ENCODE assay signal across 15 mouse cellular contexts in genomic region chr5:103741443-103741842, GRCm38 (mm10). TPM values are rescaled to one million over a fixed set of nuclear protein-coding genes. Genes with fewer than 3 reads are reported as not detected.
DNase-seq lines count a peak whose midpoint lies in the region; ATAC-seq and TF ChIP-seq lines count a peak whose summit lies in the region.
"Had no signal": no experiment of that assay in that cellular context is flagged by ENCODE, and none has a peak within 500 bp of the region (broad histone marks: within the 10 kb centered on the region; RNA-seq: fewer than 3 reads in every experiment).

No protein-coding gene starts in this region.

- H3K36me3 ChIP-seq in kidney, postnatal 0 days (ENCODE audit: insufficient read depth, low read length) = no peaks in the 10 kb centered on the region
- no peaks in the 10 kb centered on the region for H3K36me3 ChIP-seq in stomach, postnatal 0 days (ENCODE audit: control insufficient read depth, insufficient read depth, low read length)
- H3K36me3 ChIP-seq: embryonic facial prominence, embryonic 15.5 days; forebrain, embryonic 12.5 days; limb, embryonic 12.5 days had no signal

- no peak overlapping the region for H3K27ac ChIP-seq in kidney, postnatal 0 days
- no peak overlapping the region for H3K27ac ChIP-seq in stomach, postnatal 0 days (replicated peaks)
- H3K27ac ChIP-seq: embryonic facial prominence, embryonic 15.5 days; forebrain, embryonic 12.5 days; limb, embryonic 12.5 days had no signal

- H3K4me3 ChIP-seq in kidney, postnatal 0 days (replicated peaks; ENCODE audit: low read depth, low read length) = no peak overlapping the region
- H3K4me3 ChIP-seq in stomach, postnatal 0 days (ENCODE audit: low read depth, low read length) = no peak overlapping the region
- H3K4me3 ChIP-seq: embryonic facial prominence, embryonic 15.5 days; forebrain, embryonic 12.5 days; limb, embryonic 12.5 days had no signal

- 0 out of 2 replicates have a peak, but pooled peaks cover 2% of the 10 kb centered on the region for H3K4me1 ChIP-seq in kidney, postnatal 0 days (replicated peaks; ENCODE audit: insufficient read depth, low read length)
- no peaks in the 10 kb centered on the region for H3K4me1 ChIP-seq in stomach, postnatal 0 days (replicated peaks; ENCODE audit: control insufficient read depth, insufficient read depth)
- H3K4me1 ChIP-seq: forebrain, embryonic 12.5 days had no signal

- H3K9me3 ChIP-seq in kidney, postnatal 0 days (replicated peaks; ENCODE audit: low read length) = no peaks in the 10 kb centered on the region
- no peaks in the 10 kb centered on the region for H3K9me3 ChIP-seq in stomach, postnatal 0 days (ENCODE audit: control insufficient read depth, low read length)
- H3K9me3 ChIP-seq: embryonic facial prominence, embryonic 15.5 days; forebrain, embryonic 12.5 days; limb, embryonic 12.5 days had no signal

- no peak for ATAC-seq in kidney, postnatal 0 days (replicated peaks; ENCODE audit: low FRiP score, low read depth)
- ATAC-seq in stomach, postnatal 0 days (ENCODE audit: low FRiP score, low TSS enrichment) = no peak

- no peak for DNase-seq in kidney, postnatal 0 days (ENCODE audit: low spot score)
- no peak for DNase-seq in kidney, adult 8-10 months
- DNase-seq in thymus, postnatal 4 days = peak; percentile 48
- DNase-seq in thymus, postnatal 10 days (ENCODE audit: low spot score in 2 of 2) = no peak
- peak; percentile 38 for DNase-seq in induced T-regulatory cell, adult 2 months (ENCODE audit: low read depth)
- DNase-seq in stomach, postnatal 0 days (ENCODE audit: low spot score) = no peak
- DNase-seq in layer of hippocampus, adult 9-11 months = no peak
- no peak for DNase-seq in cerebellum, adult 9-10 months
- DNase-seq: cerebellum, adult 11 months; kidney, adult 11 months; kidney, postnatal 36 days had no signal

- no peaks in the 10 kb centered on the region for H3K27me3 ChIP-seq in kidney, postnatal 0 days (ENCODE audit: insufficient read depth, low read length)
- no peaks in the 10 kb centered on the region for H3K27me3 ChIP-seq in stomach, postnatal 0 days (ENCODE audit: control insufficient read depth, insufficient read depth, low read length)
- H3K27me3 ChIP-seq: embryonic facial prominence, embryonic 15.5 days; limb, embryonic 12.5 days had no signal

- 48% methylated on average over 1 of the region's 1 CpGs for WGBS in kidney, postnatal 0 days
- 29% methylated on average over 1 of the region's 1 CpGs for WGBS in stomach, postnatal 0 days

- TF ChIP-seq CTCF in kidney, postnatal 0 days (IDR thresholded peaks at IDR 0.05; ENCODE audit: low read depth) = peak; percentile 29; the same call in 1 of the 2 replicates
- peak; percentile 38 for TF ChIP-seq CTCF in stomach, postnatal 0 days (IDR thresholded peaks at IDR 0.05; ENCODE audit: low read depth)

- H3K9ac ChIP-seq in kidney, postnatal 0 days (ENCODE audit: low read depth, low read length) = no peak overlapping the region
- no peak overlapping the region for H3K9ac ChIP-seq in stomach, postnatal 0 days (ENCODE audit: low read length)
- H3K9ac ChIP-seq: embryonic facial prominence, embryonic 15.5 days; forebrain, embryonic 12.5 days; limb, embryonic 12.5 days had no signal

- no peak overlapping the region for H3K4me2 ChIP-seq in kidney, postnatal 0 days (ENCODE audit: low read length)
- H3K4me2 ChIP-seq in stomach, postnatal 0 days (replicated peaks; ENCODE audit: low read depth) = no peak overlapping the region
- H3K4me2 ChIP-seq: embryonic facial prominence, embryonic 15.5 days; forebrain, embryonic 12.5 days; limb, embryonic 12.5 days; midbrain, embryonic 11.5 days had no signal

- TF ChIP-seq EP300 in stomach, postnatal 0 days (optimal IDR thresholded peaks at IDR 0.05) = no peak

RNA-seq across cellular contexts. Expression of gene Aff1, which starts 49.3 kb away (rescaled TPM):
- polyA plus RNA-seq in kidney, postnatal 0 days (2015; fragmentation: Nextera tagmentation; extraction: Ambion mirVana) = 12.3 and 14.3 TPM in 2 replicates
- polyA plus RNA-seq in stomach, postnatal 0 days (2015; fragmentation: Nextera tagmentation; extraction: Ambion mirVana) = 4.3 and 4.9 TPM in 2 replicates

Comparison
In these comparisons a context has a peak if more than half of its experiments do, and no peak if none do; other contexts are left out.
1. DNase-seq: peak in thymus, postnatal 4 days (single experiment) and induced T-regulatory cell, adult 2 months (single experiment); none in kidney, postnatal 0 days (single experiment), kidney, adult 8-10 months (0 of 2), thymus, postnatal 10 days (0 of 2), stomach, postnatal 0 days (single experiment), layer of hippocampus, adult 9-11 months (single experiment) and cerebellum, adult 9-10 months (single experiment).